Mouse (Mus musculus) embryonic facial prominence, embryonic 10.5 days (tissue): ENCODE results near the gene Cfap58. TPM values are rescaled to one million over a fixed set of nuclear protein-coding genes. Genes with fewer than 3 reads are reported as not detected.
A peak's percentile ranks its signal among the peaks of the same experiment; 100 is the strongest.

ENCODE experiments used
- DNase-seq: peaks from one replicate; pipeline ENCODE4 v3.0.0-alpha.2; 2017; ENCODE audit warnings: low spot score
- H3K27ac ChIP-seq: fragments of 300-500 bp; sonication (generic); replicated peaks from 2 replicates; pipeline ENCODE4 v1.5.1; 2016; ENCODE audit warnings: mild to moderate bottlenecking
- H3K27me3 ChIP-seq: fragments of 300-500 bp; sonication (generic); replicated peaks from 2 replicates; pipeline ENCODE4 v1.6.1; 2016; ENCODE audit warnings: low read depth, mild to moderate bottlenecking; ENCODE audit not compliant: poor library complexity, severe bottlenecking
- H3K36me3 ChIP-seq: fragments of 300-500 bp; sonication (generic); replicated peaks from 2 replicates; pipeline ENCODE4 v1.6.1; 2016; ENCODE audit warnings: mild to moderate bottlenecking, moderate library complexity
- H3K4me1 ChIP-seq: fragments of 300-500 bp; sonication (generic); 2 replicates; pipeline ENCODE4 v1.6.1; 2016
- H3K4me3 ChIP-seq: fragments of 300-500 bp; sonication (generic); 2 replicates; pipeline ENCODE4 v1.5.1; 2016; ENCODE audit warnings: mild to moderate bottlenecking, moderate library complexity
- H3K9me3 ChIP-seq: fragments of 300-500 bp; sonication (generic); 2 replicates; pipeline ENCODE4 v1.6.1; 2016; ENCODE audit warnings: mild to moderate bottlenecking
- WGBS: fragments of 180-500 bp; shearing (Covaris S2); methylation state at CpG from one replicate; pipeline ENCODE4 v1.1.7; 2016; 5-methylcytosine and 5-hydroxymethylcytosine counted together
- polyA plus RNA-seq: library from polyadenylated mRNA; unstranded; fragments of >200 nt; fragmentation: Nextera tagmentation; extraction: Ambion mirVana; gene quantifications from 2 replicates; pipeline ENCODE4 v1.2.1, GENCODE M21; 2016

Gene Cfap58
- polyA plus RNA-seq, 1 experiment from 2014 or later: not detected

DNA sequence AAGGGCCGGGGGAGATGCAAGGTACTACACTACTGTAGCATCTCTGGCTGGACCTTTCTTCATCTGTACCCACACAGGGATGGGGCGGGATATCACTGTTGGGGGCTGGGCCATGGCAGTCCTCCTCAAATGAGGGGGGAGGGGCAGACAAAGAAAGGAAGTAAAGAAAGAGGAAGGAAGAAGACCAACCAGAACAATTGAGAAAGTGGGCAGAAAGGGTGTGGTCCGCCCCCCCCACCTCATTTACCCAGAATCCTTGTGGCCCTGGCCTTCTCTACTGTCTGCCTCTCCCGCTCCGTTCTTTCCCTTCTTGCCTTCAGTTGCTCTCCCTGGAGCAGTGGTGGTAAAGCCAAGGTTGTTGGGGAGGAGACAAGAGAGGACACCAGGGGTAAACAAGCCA is 31.9 kb upstream of the Cfap58 start:
- Histone ChIP-seq H3K36me3 (peaks cover 25% of the 10 kb centered on the region), H3K4me1 (peaks cover 61% of the 10 kb centered on the region), H3K9me3 (no peaks in the 10 kb centered on the region), H3K27me3 (no peaks in the 10 kb centered on the region), H3K4me3 (no peak overlapping the region), H3K27ac (no peak overlapping the region; the same call in 1 of the 2 replicates)
- 91% methylated on average over 5 of the region's 5 CpGs for WGBS
- no peak for DNase-seq

DNA sequence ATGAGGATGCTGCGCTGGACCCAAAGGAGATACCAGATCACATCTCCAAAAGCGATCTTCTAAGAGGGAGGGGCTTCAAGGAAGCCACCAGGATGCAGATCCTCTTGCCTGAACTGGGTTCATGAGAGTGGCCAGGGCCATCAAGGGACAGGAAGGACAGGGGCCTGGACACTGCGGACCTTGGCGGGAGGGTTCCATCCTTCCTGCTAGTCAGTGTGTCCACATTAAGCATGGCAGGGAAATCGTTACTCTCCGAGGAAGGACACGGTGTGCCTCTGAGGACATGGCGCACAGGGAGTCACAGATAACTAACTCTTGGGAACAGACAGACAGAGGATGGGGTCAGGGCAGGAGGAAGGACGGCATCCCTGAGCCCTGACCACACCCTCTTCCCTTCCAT is 29.9 kb upstream of the Cfap58 start:
- WGBS: 95% methylated on average over 9 of the region's 9 CpGs
- H3K4me1 ChIP-seq: peaks cover 63% of the 10 kb centered on the region
- no peak overlapping the region for H3K4me3 ChIP-seq
- no peaks in the 10 kb centered on the region for H3K9me3 ChIP-seq
- peaks cover 36% of the 10 kb centered on the region for H3K36me3 ChIP-seq
- no peak for DNase-seq
- no peak overlapping the region for H3K27ac ChIP-seq
- no peaks in the 10 kb centered on the region for H3K27me3 ChIP-seq

DNA sequence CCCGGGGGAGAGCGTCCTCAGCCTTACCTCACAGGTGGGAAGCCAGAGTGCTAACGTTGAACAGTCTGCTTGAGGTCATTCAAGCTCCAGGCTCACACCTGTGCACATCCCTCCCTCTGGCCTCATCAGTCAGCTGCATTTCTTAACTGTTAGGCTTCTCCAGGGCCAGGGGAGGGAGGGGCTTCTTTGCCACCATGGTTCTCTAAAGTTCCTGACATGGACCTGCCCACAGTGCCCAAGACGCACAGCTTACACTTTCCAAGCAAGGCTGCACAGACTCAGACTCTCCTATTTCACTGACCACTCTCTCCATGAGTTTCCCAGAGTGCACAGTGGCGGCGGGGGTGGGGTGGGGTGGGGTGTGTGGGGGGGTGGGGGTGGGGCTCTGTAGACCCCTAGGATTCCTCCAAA is 28.5 kb upstream of the Cfap58 start:
- Histone ChIP-seq H3K27me3 (no peaks in the 10 kb centered on the region), H3K27ac (peak overlapping the region; percentile 98), H3K4me3 (peak overlapping the region; percentile 55), H3K36me3 (peaks cover 42% of the 10 kb centered on the region), H3K4me1 (peaks cover 54% of the 10 kb centered on the region), H3K9me3 (no peaks in the 10 kb centered on the region)
- 24% methylated on average over 6 of the region's 6 CpGs for WGBS
- DNase-seq: no peak

DNA sequence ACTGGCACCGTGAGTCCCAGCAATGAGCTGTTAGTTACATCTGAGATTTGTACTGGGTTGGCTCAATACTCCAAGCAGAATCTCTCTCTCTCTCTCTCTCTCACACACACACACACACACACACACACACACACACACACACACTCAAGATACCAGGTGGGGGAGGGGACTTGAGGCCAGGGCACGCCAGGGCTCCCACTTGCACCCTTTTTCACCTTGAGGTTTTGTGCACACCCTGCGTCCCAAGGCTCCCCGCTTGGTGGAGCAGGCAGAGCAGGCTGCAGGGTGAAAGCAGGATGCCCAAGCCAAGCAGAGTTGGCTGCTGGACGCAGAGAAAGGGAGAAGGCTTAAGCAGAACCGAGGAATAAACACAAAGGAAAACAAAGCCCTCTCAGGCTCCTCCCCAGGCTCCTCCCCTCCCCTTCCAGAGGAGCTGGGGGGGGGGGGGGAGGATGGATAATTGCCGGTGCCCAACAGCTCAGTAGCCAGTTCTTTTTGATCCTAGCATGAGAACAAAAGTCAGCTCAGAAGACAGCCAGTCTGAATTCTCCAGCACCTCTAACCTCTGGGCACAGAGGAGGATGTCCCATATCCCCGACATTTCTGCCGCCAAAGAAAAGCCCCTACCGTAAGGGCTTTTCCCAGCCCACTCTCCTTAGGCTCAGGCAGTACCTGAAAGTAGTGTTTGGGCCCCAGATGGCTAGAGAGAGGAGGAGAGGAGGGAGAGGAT is 27.9 kb upstream of the Cfap58 start:
- 1% methylated on average over 10 of the region's 10 CpGs for WGBS
- peak; percentile 80 for DNase-seq

DNA sequence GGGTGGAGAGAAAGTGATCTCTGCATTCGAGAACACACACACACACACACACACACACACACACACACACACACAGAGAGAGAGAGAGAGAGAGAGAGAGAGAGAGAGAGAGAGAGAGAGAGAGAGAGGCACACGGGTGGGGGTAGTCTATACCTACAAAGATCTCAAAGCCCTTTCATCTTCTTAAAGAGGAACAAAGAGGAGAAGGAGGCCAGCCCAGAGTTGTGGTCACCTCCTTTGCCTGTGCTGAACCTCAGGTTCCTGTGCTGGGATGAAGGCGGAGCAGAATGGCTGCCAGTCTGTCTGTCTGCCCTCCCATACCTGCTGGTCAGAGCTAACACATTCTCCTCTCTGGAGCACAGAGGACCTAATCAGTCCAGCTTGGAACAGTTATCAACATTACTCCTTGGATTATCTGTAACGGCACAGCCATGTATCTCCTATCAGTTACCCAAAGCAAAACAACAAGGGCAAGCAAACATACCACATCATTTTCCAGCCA is 27.3 kb upstream of the Cfap58 start:
- WGBS: 32% methylated on average over 4 of the region's 4 CpGs
- DNase-seq: no peak
- H3K27me3 ChIP-seq: no peaks in the 10 kb centered on the region
- H3K27ac ChIP-seq: peak overlapping the region; percentile 98
- H3K9me3 ChIP-seq: no peaks in the 10 kb centered on the region
- H3K4me3 ChIP-seq: peak overlapping the region; percentile 55
- H3K36me3 ChIP-seq: peaks cover 39% of the 10 kb centered on the region
- peaks cover 51% of the 10 kb centered on the region for H3K4me1 ChIP-seq

More for the DNA sequence above, 27.9 kb upstream of the Cfap58 start:
- H3K27me3 ChIP-seq: no peaks in the 10 kb centered on the region
- H3K36me3 ChIP-seq: peaks cover 44% of the 10 kb centered on the region
- peak overlapping the region; percentile 98 for H3K27ac ChIP-seq
- H3K9me3 ChIP-seq: no peaks in the 10 kb centered on the region
- H3K4me3 ChIP-seq: peak overlapping the region; percentile 55
- peaks cover 51% of the 10 kb centered on the region for H3K4me1 ChIP-seq

DNA sequence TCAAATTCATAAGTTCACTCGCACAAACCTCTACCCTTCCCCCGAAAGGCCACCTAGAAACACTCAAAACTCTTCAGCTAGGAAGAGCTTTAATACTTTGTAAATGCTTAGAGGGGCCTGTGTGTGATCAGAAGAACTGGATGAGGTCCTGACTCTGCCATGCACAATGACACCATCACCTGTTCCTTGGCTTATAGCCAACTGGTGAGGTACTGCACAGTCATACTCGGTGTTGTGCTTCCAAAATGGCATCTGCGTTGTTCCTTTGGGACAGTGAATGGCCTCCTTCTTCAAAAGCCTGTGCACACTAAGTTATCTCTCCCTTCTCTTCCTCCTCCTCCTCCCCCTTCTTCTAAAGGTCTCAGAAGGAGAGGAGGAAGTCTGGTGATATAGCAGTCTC is 26.7 kb upstream of the Cfap58 start:
- no peak for DNase-seq
- Histone ChIP-seq H3K36me3 (peaks cover 38% of the 10 kb centered on the region), H3K4me3 (no peak overlapping the region), H3K27me3 (no peaks in the 10 kb centered on the region), H3K27ac (peak overlapping the region; percentile 98; the same call in 1 of the 2 replicates), H3K9me3 (no peaks in the 10 kb centered on the region), H3K4me1 (peaks cover 48% of the 10 kb centered on the region)
- 92% methylated on average over 4 of the region's 4 CpGs for WGBS

DNA sequence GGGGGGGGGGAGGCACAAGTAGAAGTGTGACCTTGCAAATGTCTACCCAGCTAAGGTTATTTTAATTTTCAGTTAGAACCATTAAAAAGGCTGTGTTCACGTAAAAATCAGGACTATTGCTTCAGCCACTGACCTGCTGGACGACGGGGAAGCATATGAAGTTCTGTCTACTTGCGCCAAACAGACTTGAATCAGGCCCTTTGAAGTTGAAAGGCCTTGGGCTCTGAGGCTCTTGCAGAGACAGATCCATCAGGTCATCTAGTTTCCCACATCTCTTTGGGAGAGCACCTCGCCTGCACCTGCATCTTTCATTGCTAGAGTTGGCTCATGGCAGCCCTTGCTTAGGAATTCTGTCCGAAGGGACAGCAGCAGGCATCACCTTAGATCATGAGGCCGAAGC is 24.1 kb upstream of the Cfap58 start:
- peaks cover 59% of the 10 kb centered on the region for H3K4me1 ChIP-seq
- 84% methylated on average over 7 of the region's 7 CpGs for WGBS

DNA sequence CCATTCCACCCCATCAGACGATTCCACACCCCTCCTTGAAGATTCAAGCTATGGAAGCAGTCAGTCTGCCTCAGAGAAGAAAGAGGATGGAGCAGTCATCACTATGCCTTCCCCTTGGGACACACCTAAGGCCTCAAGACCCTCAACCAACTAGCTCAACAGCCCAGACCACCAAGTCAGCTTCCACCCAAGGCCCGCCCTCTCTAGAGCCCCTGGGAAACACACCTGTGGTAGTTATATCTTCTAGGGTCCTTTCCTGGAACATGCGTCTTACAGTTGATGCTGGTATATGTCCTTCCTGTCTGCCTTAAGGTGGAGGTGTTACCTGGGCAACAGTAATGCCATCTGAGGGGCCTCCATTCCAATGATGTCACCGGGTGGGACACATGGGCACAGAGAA is 23.3 kb upstream of the Cfap58 start:
- Histone ChIP-seq H3K27ac (no peak overlapping the region), H3K4me1 (peaks cover 54% of the 10 kb centered on the region), H3K27me3 (no peaks in the 10 kb centered on the region), H3K9me3 (no peaks in the 10 kb centered on the region), H3K36me3 (peaks cover 27% of the 10 kb centered on the region), H3K4me3 (no peak overlapping the region)
- WGBS: 88% methylated on average over 4 of the region's 4 CpGs
- DNase-seq: no peak

More for the DNA sequence above, 24.1 kb upstream of the Cfap58 start:
- no peak overlapping the region for H3K27ac ChIP-seq
- H3K9me3 ChIP-seq: no peaks in the 10 kb centered on the region
- no peaks in the 10 kb centered on the region for H3K27me3 ChIP-seq
- H3K4me3 ChIP-seq: no peak overlapping the region
- peaks cover 27% of the 10 kb centered on the region for H3K36me3 ChIP-seq
- no peak for DNase-seq

DNA sequence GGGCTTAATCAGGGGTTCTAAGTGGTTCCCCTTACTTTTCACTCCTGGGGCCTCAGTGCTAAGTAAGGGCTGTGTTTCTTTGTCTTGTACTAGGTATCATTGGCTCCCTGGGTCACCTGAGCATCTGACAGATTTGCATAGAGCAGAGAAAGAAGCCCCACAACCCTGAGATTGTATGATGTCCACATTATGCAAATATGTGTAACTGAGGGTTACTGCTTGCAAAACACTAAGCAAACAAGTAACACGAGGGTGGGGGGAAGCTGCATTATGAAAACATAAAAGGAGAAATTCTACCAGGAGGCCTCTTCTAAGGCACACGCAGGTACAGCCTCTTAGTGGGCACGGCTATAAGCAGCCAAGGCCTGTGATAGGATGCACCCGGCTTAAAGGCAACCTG is 22.2 kb upstream of the Cfap58 start:
- 83% methylated on average over 4 of the region's 4 CpGs for WGBS
- Histone ChIP-seq H3K9me3 (no peaks in the 10 kb centered on the region), H3K4me1 (peaks cover 49% of the 10 kb centered on the region), H3K27me3 (no peaks in the 10 kb centered on the region), H3K36me3 (peaks cover 27% of the 10 kb centered on the region), H3K4me3 (no peak overlapping the region), H3K27ac (no peak overlapping the region)
- DNase-seq: no peak

DNA sequence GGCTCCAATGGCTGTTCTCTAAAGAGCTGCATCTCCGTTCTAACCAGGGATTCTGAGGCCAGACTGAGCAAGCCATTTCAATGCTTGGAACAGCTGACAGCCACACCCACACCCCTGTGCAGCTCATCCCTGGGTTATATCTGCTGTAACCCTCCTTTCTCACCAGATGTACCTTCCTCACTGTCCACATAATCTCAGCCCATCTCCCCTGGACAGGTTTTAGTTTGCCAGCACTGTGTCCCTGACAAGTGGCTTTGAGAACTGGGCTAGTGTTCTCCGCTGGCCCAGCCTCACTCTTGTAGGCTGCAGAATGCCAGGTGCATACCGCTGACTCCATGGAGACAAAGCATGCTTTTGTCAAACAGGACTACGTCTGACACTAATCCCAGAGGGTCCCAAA is 20.1 kb upstream of the Cfap58 start:
- H3K36me3 ChIP-seq: peaks cover 10% of the 10 kb centered on the region; the same call in 1 of the 2 replicates
- no peaks in the 10 kb centered on the region for H3K9me3 ChIP-seq
- 22% methylated on average over 4 of the region's 4 CpGs for WGBS
- no peaks in the 10 kb centered on the region for H3K27me3 ChIP-seq
- H3K4me3 ChIP-seq: peak overlapping the region; percentile 85
- H3K27ac ChIP-seq: 0 out of 2 replicates have a peak overlapping the region, but pooled peaks have one; percentile 97
- peaks cover 32% of the 10 kb centered on the region for H3K4me1 ChIP-seq
- DNase-seq: peak; percentile 33

DNA sequence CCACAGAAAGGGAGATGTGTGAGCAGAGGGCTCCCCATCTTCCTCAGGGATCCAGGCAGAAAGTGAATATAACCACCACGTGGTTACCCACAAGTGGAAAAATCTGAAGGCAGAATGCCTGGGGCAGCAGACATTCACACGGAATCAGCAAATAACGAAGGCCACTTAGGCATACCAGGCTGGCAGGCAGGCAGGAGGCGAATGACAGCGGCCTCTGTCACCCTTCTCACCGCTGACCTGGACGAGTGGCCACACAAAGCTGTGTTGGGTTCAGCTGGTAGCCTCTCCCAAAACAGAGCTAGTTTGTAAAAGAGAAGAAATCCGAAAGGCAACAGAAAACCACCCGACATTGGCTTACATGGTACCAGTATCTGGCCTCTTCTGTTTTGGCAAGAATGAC is 19.5 kb upstream of the Cfap58 start:
- peak; percentile 29 for DNase-seq
- H3K4me1 ChIP-seq: peaks cover 29% of the 10 kb centered on the region
- H3K27me3 ChIP-seq: no peaks in the 10 kb centered on the region
- H3K27ac ChIP-seq: peak overlapping the region; percentile 97
- 0 out of 2 replicates have a peak, but pooled peaks cover 7% of the 10 kb centered on the region for H3K36me3 ChIP-seq
- 19% methylated on average over 9 of the region's 9 CpGs for whole genome bisulfite sequencing
- peak overlapping the region; percentile 85 for H3K4me3 ChIP-seq
- no peaks in the 10 kb centered on the region for H3K9me3 ChIP-seq

DNA sequence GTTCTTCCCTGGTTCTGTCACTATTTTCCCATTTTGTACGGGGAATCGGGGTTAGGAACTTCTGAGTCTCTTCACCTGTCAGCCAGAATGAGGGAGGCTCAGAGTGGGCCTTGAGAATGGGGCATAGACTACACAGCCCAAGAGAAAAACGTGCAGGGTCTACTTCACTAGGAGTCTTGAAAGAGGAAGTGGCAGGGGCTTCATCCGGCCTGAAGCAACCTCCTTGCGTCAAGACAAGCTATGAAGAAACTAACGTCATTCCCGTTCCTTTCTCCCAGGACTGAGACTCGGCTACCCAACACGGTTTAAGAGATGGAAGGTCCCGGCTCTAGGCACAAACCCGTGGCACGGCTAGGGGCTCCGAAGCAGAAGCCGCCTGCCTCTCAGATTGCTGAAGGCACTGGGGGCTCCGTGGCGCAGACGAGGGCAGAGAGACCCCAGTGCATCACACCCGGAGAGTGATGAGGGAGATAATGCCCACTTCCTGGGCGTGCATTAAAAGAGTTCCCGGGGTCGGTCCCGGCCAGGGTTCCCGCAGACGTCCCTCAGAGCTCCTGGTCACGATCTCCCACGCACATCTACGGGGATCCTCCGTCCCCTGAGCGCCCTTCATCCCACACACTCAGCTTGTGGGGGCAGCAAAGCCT is 18.9 kb upstream of the Cfap58 start:
- H3K4me3 ChIP-seq: peak overlapping the region; percentile 85
- H3K27me3 ChIP-seq: no peaks in the 10 kb centered on the region
- H3K36me3 ChIP-seq: 0 out of 2 replicates have a peak, but pooled peaks cover 7% of the 10 kb centered on the region
- peak overlapping the region; percentile 97 for H3K27ac ChIP-seq
- no peaks in the 10 kb centered on the region for H3K9me3 ChIP-seq
- no peak for DNase-seq
- WGBS: under 1% methylated on average over 29 of the region's 29 CpGs
- H3K4me1 ChIP-seq: peaks cover 29% of the 10 kb centered on the region
